Mouse (Mus musculus) embryonic fibroblast, embryonic 13.5 days (primary cell): ENCODE measurements at regions not wholly inside any gene's neighbourhood (a gene's known extent, or its start where the extent isn't known, plus 50 kb on each side); places are given as distances from the start of the nearest gene placed in this dataset.

Source experiments
- H3K27ac ChIP-seq: 2 replicates; pipeline ENCODE4 v1.5.1; 2012; ENCODE audit warnings: low read length, control low read depth, inconsistent platforms; ENCODE audit not compliant: insufficient read depth
- H3K4me1 ChIP-seq: 2 replicates; pipeline ENCODE4 v1.6.1; 2011; ENCODE audit warnings: low read length; ENCODE audit not compliant: control insufficient read depth, insufficient read depth
- H3K4me3 ChIP-seq: 2 replicates; pipeline ENCODE4 v1.5.1; 2011; ENCODE audit warnings: mild to moderate bottlenecking, control low read depth, low read length; ENCODE audit not compliant: insufficient read depth
- CTCF ChIP-seq: IDR thresholded peaks from 2 replicates; pipeline ENCODE4 v1.5.1; 2011; ENCODE audit warnings: mild to moderate bottlenecking, control low read depth, low read length, moderate library complexity, borderline replicate concordance; ENCODE audit not compliant: insufficient read depth
- POLR2A ChIP-seq: IDR thresholded peaks from 2 replicates; pipeline ENCODE4 v1.6.1; 2011; ENCODE audit warnings: low read depth, mild to moderate bottlenecking, control low read depth, low read length, moderate library complexity

DNA sequence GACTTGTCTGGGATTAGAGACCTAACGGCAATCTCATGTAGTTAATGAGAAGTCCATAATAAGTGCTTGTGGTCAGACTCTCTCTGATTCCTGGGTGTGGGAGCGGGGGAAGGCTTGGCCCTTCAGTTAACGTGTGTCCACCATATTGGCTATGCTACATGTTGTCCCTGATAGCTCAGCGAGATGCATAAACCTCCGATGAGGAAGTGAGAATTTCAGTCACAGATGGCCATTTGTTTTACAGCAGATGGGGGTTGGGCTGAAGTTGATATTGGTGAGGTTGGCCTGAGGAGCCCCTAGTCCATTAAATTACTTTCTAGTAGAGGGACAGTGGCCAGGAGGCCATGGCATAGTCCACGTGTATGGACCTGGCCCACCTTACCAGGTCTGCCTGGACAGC lies 114.6 kb upstream of the Prok2 start:
- no peak overlapping the region for H3K27ac ChIP-seq
- TF ChIP-seq CTCF (no peak), POLR2A (no peak)
- H3K4me3 ChIP-seq: no peak overlapping the region
- H3K4me1 ChIP-seq: no peaks in the 10 kb centered on the region; the same call in 1 of the 2 replicates

DNA sequence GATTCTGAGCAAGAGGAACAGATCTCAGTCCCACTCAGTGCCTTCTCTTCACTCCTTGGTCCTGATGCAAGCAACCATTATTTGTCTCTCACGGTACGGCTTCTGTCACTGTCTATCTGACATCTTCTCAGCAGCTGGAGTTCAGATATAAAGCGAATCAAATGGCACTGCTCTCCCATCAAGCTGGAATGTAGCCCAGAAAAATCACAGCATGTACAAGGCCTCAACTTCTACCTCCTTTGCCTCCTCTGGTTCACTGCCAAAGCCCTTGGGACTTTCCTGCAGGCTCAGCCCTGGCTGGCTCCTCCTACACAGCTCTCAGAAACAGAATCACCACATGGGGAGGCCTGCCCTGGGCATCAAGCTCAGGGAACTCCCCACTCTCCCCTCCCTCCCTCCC lies 107.1 kb upstream of the Prok2 start:
- H3K4me1 ChIP-seq: peaks cover 3% of the 10 kb centered on the region
- H3K27ac ChIP-seq: no peak overlapping the region
- H3K4me3 ChIP-seq: no peak overlapping the region
- TF ChIP-seq CTCF (no peak), POLR2A (no peak)

DNA sequence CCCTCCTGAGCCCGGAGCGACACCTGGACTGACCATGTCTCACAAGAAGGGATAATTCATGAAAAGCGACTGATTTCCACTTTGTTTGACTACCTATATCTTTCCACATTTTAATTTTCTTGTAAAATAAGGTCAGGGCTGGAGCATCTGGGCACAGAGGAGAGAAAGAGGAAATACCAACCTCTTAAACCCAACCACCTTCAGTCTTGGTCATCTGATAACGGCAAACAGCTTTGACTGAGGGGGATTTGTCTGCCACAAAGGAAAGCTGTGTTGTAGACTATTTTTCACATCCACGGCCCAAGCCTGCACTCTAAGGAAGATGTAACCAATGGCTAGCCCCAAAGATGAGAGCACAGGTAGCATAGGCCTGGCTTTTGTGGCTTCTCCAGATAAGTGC lies 101.4 kb upstream of the Prok2 start:
- no peak for TF ChIP-seq POLR2A
- no peak for TF ChIP-seq CTCF
- H3K4me3 ChIP-seq: no peak overlapping the region

DNA sequence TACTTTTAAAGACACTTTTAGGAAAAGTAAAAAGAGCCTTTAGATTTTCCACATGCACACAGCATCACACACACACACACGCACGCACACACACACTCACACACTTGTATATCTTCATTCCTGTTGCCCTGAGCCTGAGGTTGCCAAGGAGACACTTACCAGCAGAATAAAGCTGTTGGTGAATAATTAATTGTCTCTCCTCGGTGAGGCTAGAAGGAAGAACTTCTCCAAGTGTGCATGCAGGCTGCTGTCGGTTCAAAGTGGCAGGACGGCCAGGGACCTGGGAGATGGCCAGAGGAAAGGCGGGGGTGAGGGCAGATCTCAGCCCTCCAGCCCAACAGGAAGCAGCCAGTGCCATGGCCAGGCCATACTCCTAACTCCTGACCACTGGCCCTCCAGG lies 98.6 kb upstream of the Prok2 start:
- TF ChIP-seq POLR2A (no peak), CTCF (no peak)
- no peak overlapping the region for H3K4me3 ChIP-seq
- no peak overlapping the region for H3K27ac ChIP-seq
- H3K4me1 ChIP-seq: no peaks in the 10 kb centered on the region

More for the DNA sequence above, 101.4 kb upstream of the Prok2 start:
- Histone ChIP-seq H3K27ac (no peak overlapping the region), H3K4me1 (no peaks in the 10 kb centered on the region)

DNA sequence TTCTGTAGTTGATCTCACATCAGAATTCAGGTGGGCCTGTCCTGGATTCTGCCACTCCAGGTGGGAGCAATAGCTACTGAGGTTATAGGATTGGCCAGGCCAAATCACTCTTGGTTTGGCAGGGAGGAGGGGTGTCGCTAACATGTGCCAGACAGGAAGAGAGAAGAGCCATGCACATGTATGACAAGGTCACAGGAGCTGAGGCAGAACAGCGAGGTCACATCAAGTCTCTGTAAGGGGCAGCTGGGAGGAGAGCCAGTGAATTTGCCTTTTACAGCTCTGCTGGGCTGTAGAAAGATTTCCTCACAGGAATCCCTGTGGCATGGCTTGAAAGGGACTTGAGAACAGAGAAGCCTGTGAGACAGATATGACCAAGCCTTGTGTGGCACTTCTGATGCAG lies 96.3 kb upstream of the Prok2 start:
- H3K27ac ChIP-seq: no peak overlapping the region
- TF ChIP-seq POLR2A (no peak), CTCF (no peak)
- no peak overlapping the region for H3K4me3 ChIP-seq
- peaks cover 4% of the 10 kb centered on the region; the same call in 1 of the 2 replicates for H3K4me1 ChIP-seq

DNA sequence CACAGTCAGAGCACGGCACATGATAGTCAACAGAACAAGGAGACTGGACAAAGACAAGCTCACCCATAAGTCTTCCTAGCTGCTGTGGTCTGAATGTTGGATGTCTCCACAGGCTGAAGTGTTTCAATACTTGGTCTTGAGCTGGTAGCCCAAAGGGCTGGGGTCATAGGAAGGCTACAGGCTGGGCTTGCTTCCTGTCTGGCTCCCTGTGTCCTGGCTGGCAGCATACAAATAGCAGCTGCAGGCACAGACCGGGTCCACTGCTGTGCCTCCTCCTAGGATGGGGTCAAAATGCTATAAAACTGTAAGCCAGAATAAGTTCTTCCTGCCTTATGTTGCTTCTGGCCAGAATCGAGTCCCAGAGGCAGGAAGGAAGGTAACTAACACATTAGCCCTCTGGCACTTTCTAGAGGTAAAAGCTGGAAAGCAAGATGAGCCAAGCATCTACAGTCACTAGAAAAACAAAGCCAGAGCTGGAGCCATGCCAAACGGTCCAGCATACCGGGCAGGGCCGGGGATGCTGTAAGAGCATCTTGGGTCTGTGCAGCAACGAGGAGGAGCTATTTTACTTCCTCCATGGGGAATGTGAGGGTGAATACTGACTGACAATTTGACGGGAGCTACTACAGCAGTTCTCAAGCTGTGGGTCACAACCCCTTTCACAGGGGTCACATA lies 93.2 kb upstream of the Prok2 start:
- TF ChIP-seq CTCF (no peak), POLR2A (no peak)
- no peak overlapping the region for H3K4me3 ChIP-seq
- H3K4me1 ChIP-seq: peaks cover 4% of the 10 kb centered on the region; the same call in 1 of the 2 replicates
- H3K27ac ChIP-seq: no peak overlapping the region

DNA sequence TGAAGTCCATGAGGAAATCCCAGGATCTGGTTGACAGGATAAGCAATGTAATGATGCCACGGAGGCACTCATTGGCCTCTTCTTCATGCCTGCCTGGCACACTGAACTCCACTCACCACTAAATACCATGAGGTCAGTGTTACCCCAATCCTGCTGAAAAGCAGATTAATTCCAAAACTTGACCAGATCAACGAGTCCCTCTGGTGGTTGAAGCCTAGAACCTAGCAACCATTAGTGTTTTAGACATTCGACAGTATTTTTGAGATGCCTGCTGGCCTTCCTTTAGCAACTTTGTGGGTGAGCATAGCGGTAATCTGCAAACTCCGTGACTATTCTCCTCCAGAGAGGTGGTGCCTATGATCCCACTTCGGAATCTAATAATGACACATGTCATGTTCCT lies 92.3 kb upstream of the Prok2 start:
- Histone ChIP-seq H3K27ac (no peak overlapping the region), H3K4me1 (peaks cover 4% of the 10 kb centered on the region; the same call in 1 of the 2 replicates), H3K4me3 (no peak overlapping the region)
- TF ChIP-seq POLR2A: no peak

DNA sequence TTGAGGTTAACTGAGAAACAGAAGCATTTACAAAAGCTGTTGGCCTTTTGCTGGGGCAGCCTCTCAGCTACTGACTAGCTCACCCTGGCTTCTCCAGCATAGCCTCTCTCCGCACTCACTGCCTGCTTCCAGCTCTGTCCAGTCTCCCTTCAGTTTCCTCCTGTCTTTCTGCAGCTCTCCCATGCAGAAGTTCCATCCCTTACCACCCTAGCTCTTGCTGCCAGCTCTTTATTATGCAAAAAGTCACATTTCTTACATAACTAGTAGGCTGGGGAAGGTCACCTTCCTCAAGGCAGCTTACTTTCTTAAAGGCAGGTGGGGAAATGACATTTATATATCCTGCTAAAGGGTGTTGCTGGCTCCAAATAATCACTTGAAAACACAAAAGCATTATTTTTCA lies 91.1 kb upstream of the Prok2 start:
- H3K27ac ChIP-seq: no peak overlapping the region
- H3K4me3 ChIP-seq: no peak overlapping the region
- peaks cover 4% of the 10 kb centered on the region; the same call in 1 of the 2 replicates for H3K4me1 ChIP-seq
- TF ChIP-seq POLR2A (no peak), CTCF (no peak)

DNA sequence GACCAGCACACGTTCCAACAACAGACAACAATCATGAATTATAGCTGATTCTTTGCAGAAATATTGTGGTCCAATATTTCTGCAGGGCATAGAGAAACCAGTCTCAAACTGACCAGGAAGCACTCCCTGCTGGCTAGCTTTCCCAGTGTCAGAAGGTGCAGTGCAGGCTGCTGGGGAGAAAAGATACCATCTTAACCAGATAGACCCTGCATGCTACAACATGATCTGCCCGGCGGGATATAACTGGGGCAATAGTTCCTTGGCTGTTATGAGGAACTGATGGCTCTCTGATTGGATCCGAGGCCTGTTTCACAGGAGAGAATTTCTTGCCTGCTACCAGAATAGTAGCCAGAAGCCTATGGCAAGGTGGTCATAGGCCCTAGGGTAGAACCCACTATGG lies 86.9 kb upstream of the Prok2 start:
- H3K27ac ChIP-seq: no peak overlapping the region
- H3K4me1 ChIP-seq: peaks cover 8% of the 10 kb centered on the region
- TF ChIP-seq POLR2A (no peak), CTCF (no peak)
- H3K4me3 ChIP-seq: no peak overlapping the region

DNA sequence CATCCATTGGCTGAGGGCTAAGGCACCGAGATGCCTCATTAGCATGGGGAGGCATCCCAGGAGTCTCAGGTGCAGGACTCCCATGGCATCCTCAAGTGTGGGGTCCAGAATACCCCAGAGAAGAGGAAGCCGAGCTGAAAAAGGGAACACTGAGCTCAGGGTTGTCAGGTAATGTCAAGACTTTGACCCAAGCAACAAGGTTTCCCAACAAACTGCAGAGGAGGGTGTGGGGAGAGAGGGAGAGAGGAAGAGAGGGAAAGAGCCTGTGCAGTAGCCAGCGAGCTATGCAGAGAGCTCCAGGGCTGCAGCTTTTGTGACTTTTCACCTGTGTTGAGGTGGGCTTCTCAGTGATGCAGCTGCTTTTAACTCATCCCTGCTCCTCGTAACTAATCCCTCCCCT lies 85.7 kb upstream of the Prok2 start:
- H3K4me3 ChIP-seq: no peak overlapping the region
- H3K4me1 ChIP-seq: peaks cover 8% of the 10 kb centered on the region
- no peak overlapping the region for H3K27ac ChIP-seq
- TF ChIP-seq CTCF: no peak
- TF ChIP-seq POLR2A: no peak
